Mouse (Mus musculus) liver, embryonic 13.5 days (tissue): Measurements from ENCODE around the gene Rpl37a. TPM values are rescaled to one million over a fixed set of nuclear protein-coding genes. Genes with fewer than 3 reads are reported as not detected.

Experiments
- polyA plus RNA-seq: library from polyadenylated mRNA; unstranded; fragments of >200 nt; fragmentation: Nextera tagmentation; extraction: Ambion mirVana; gene quantifications from 2 replicates; pipeline ENCODE4 v1.2.1, GENCODE M21; 2015

Gene Rpl37a
- polyA plus RNA-seq, 1 experiment from 2014 or later, result 1,285 TPM

Other genes with a start within 250 kb of the Rpl37a start
- not detected in 2 replicates for gene March4, start 174.4 kb upstream of the Rpl37a start, polyA plus RNA-seq
- 7.7 and 8.6 TPM in 2 replicates for gene Smarcal1, start 128.0 kb upstream of the Rpl37a start, polyA plus RNA-seq
- gene Ankar, start 10.7 kb upstream of the Rpl37a start, polyA plus RNA-seq, result not detected in 2 replicates
- 5.2 TPM in 2 replicates for gene Igfbp2, start 113.2 kb downstream of the Rpl37a start, polyA plus RNA-seq
- gene Igfbp5, start 163.6 kb downstream of the Rpl37a start, polyA plus RNA-seq, result 3.7 and 4.7 TPM in 2 replicates